Mouse (Mus musculus): ENCODE measurements around the gene St8sia1. TPM values are rescaled to one million over a fixed set of nuclear protein-coding genes. Genes with fewer than 3 reads are reported as not detected.

Gene St8sia1
- total RNA-seq, 1 experiment from 2014 or later = 0.50 TPM

GRCm38 (mm10) chr6:142771643-142772042, 192.6 kb downstream of the St8sia1 start:
- ATAC-seq (replicated peaks; ENCODE audit: low read depth, poor library complexity, severe bottlenecking) = no peak

Other genes starting within 250 kb of the St8sia1 start
- gene Cmas, start 207.8 kb downstream of the St8sia1 start, total RNA-seq (2017) = 82.6 and 83.3 TPM in 2 replicates
- not detected in 2 replicates for gene Sult6b2, start 159.9 kb downstream of the St8sia1 start, total RNA-seq (2017)
- gene C2cd5, start 135.7 kb upstream of the St8sia1 start, total RNA-seq (2017) = 33.8 and 38.7 TPM in 2 replicates
- gene Etnk1, start 202.8 kb upstream of the St8sia1 start, total RNA-seq (2017) = 87.9 and 104 TPM in 2 replicates